Mouse (Mus musculus): ENCODE data around the gene Zfyve9. TPM values are rescaled to one million over a fixed set of nuclear protein-coding genes. Genes with fewer than 3 reads are reported as not detected.

Zfyve9 gene
- polyA plus RNA-seq, 1 experiment from 2014 or later = 4.0 TPM

DNA sequence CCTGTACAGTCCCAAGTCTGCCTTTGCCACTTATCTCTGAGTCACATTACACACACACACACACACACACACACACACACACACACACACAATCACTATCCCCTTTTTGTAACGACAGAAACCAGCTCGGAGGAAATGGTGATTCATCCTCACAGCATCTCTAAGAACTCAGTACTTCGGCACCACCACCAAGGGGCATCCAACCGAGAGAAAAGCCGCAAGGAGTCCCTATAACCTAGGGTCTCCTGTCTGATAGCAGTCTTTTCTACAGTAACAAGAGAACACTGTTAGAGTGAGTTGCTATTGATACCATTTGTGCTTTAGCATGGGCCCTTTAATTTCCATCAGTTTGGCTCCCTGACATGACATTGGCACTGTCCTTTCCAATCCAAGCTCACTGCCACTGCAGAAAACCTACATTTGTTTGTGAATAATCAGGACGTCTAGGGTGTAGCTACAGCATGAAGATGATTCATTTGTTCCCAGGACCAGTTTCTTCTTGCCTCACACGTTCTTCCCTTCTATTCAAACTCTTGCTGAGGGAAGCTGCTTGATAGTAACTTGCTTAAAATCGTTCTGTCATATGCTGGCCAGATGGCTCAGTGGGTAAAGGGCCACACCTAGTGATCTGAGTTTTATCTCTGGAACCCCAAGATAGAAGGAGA is 2.0 kb upstream of the Zfyve9 start:
- TF ChIP-seq EP300 (IDR thresholded peaks at IDR 0.05) (no peak), CTCF (IDR thresholded peaks at IDR 0.05) (no peak)
- WGBS = 32% methylated on average over 8 of the region's 8 CpGs
- no peak for ATAC-seq

DNA sequence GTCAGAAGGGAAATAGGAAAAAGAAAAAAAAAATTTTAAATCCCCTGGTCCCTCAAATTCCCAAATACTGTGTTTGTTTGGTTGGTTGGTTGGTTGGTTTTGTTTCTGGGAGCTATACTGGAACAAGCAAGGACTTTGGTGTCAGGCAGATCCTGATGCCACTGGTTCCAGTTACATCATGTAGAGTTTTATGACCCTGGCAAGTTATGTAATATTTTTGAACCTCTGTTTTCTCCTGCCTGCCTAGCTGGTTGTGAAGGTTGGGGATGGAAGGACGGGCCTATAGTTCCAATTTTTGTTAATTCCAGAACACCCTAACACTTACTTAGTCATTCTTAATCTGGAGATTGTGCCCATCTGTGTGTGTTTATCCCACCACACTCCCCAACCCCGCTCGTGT is 998 bp upstream of the Zfyve9 start:
- Histone ChIP-seq H3K27ac (ENCODE audit: low read length) (0 out of 2 replicates have a peak overlapping the region, but pooled peaks have one; percentile 97), H3K9me3 (ENCODE audit: low read length) (no peaks in the 10 kb centered on the region), H3K9ac (replicated peaks; ENCODE audit: low read depth) (no peak overlapping the region), H3K4me2 (replicated peaks; ENCODE audit: low read depth, low read length) (no peak overlapping the region), H3K36me3 (ENCODE audit: insufficient read depth, low read length) (no peaks in the 10 kb centered on the region), H3K4me1 (ENCODE audit: insufficient read depth, low read depth, low read length) (no peaks in the 10 kb centered on the region; the same call in 1 of the 2 replicates), H3K4me3 (ENCODE audit: low read depth, low read length) (peak overlapping the region; percentile 94; the same call in 1 of the 2 replicates), H3K27me3 (replicated peaks; ENCODE audit: insufficient read depth, low read length) (no peaks in the 10 kb centered on the region)
- DNase-seq (ENCODE audit: low spot score) (peak; percentile 27), ATAC-seq (no peak)
- TF ChIP-seq CTCF (IDR thresholded peaks at IDR 0.05) (no peak), EP300 (IDR thresholded peaks at IDR 0.05) (no peak)
- WGBS = 35% methylated on average over 3 of the region's 3 CpGs

More for the DNA sequence above, 2.0 kb upstream of the Zfyve9 start:
- no peak for DNase-seq (ENCODE audit: low spot score)
- no peaks in the 10 kb centered on the region for H3K27me3 ChIP-seq (replicated peaks; ENCODE audit: insufficient read depth, low read length)
- no peaks in the 10 kb centered on the region for H3K36me3 ChIP-seq (ENCODE audit: insufficient read depth, low read length)
- H3K27ac ChIP-seq (ENCODE audit: low read length) = no peak overlapping the region
- H3K9ac ChIP-seq (replicated peaks; ENCODE audit: low read depth) = no peak overlapping the region
- no peaks in the 10 kb centered on the region; the same call in 1 of the 2 replicates for H3K4me1 ChIP-seq (ENCODE audit: insufficient read depth, low read depth, low read length)
- H3K4me2 ChIP-seq (replicated peaks; ENCODE audit: low read depth, low read length) = no peak overlapping the region
- no peak overlapping the region for H3K4me3 ChIP-seq (ENCODE audit: low read depth, low read length)
- no peaks in the 10 kb centered on the region for H3K9me3 ChIP-seq (ENCODE audit: low read length)

DNA sequence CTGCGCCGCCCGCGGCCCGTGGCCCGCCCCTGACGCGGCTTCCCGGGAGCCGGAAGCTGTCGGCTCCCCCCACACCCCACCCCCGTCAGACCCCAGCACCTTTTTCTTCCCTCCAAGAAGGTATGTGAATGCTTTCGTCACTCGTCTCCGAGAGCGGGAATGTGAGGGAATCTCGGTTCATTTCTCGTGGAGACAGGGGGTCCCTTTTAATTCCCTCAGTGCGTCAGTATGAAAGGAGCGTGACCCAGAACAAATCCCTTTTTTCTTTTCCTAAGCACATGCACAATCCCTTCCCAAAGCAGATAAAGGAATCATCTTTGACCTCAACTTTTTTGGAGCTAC is 237 bp upstream of the Zfyve9 start:
- ATAC-seq = no peak

DNA sequence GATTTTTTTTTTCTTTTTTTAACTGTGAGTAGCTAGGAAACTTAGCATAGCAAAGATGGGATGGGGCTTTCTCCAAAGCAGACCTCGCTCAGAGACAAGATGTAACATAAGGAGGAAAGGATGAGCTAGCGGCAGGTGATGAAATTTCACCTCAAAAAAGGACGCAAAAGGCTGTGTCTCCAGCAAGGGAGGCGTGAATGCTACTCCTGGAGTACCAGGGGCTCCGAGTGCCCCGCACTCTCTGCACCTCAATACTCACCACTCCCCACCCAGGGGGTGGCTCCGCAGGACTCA is 888 bp downstream of the Zfyve9 start:
- Histone ChIP-seq H3K4me2 (replicated peaks; ENCODE audit: low read depth, low read length) (peak overlapping the region; percentile 90), H3K9ac (replicated peaks; ENCODE audit: low read depth) (peak overlapping the region; percentile 96), H3K27ac (ENCODE audit: low read length) (peak overlapping the region; percentile 97), H3K9me3 (ENCODE audit: low read length) (no peaks in the 10 kb centered on the region), H3K36me3 (ENCODE audit: insufficient read depth, low read length) (no peaks in the 10 kb centered on the region), H3K4me1 (ENCODE audit: insufficient read depth, low read depth, low read length) (no peaks in the 10 kb centered on the region; the same call in 1 of the 2 replicates), H3K27me3 (replicated peaks; ENCODE audit: insufficient read depth, low read length) (no peaks in the 10 kb centered on the region), H3K4me3 (ENCODE audit: low read depth, low read length) (peak overlapping the region; percentile 94)
- TF ChIP-seq EP300 (IDR thresholded peaks at IDR 0.05) (no peak), CTCF (IDR thresholded peaks at IDR 0.05) (no peak)
- no peak for ATAC-seq
- WGBS = 0% methylated on average over 7 of the region's 7 CpGs
- DNase-seq (ENCODE audit: low spot score) = no peak

More for the DNA sequence above, 237 bp upstream of the Zfyve9 start:
- Histone ChIP-seq H3K27ac (ENCODE audit: low read length) (peak overlapping the region; percentile 97), H3K4me1 (ENCODE audit: insufficient read depth, low read depth, low read length) (no peaks in the 10 kb centered on the region; the same call in 1 of the 2 replicates), H3K9me3 (ENCODE audit: low read length) (no peaks in the 10 kb centered on the region), H3K27me3 (replicated peaks; ENCODE audit: insufficient read depth, low read length) (no peaks in the 10 kb centered on the region), H3K4me3 (ENCODE audit: low read depth, low read length) (peak overlapping the region; percentile 94), H3K4me2 (replicated peaks; ENCODE audit: low read depth, low read length) (peak overlapping the region; percentile 90), H3K9ac (replicated peaks; ENCODE audit: low read depth) (peak overlapping the region; percentile 96), H3K36me3 (ENCODE audit: insufficient read depth, low read length) (no peaks in the 10 kb centered on the region)
- DNase-seq (ENCODE audit: low spot score) = no peak
- TF ChIP-seq EP300 (IDR thresholded peaks at IDR 0.05) = no peak
- no peak for TF ChIP-seq CTCF (IDR thresholded peaks at IDR 0.05)
- WGBS = under 1% methylated on average over 19 of the region's 20 CpGs

DNA sequence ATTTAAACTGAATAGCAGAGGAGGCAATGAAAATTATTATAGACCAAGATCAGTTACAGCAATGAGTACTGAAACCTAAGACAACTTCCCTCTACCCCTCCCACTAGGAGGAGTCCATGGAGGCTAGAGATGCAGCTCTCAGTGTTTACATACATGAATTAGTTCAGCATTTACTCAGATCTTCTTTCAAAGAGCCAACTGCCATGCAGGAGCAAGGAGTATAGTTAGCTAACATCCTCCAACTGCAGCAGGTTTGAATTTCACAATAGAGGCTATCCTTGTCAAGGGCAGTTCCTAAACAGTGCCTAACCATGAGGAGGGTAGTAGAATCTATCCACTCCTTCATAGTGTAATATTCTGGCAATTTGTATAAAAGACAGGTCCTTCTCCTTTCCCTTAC is 12.1 kb downstream of the Zfyve9 start:
- H3K27me3 ChIP-seq (replicated peaks; ENCODE audit: insufficient read depth, low read length) = no peaks in the 10 kb centered on the region
- H3K4me1 ChIP-seq (ENCODE audit: insufficient read depth, low read depth, low read length) = no peaks in the 10 kb centered on the region
- TF ChIP-seq EP300 (IDR thresholded peaks at IDR 0.05) = no peak
- no peak for TF ChIP-seq CTCF (IDR thresholded peaks at IDR 0.05)
- no peak for ATAC-seq
- no peaks in the 10 kb centered on the region for H3K9me3 ChIP-seq (ENCODE audit: low read length)
- no peak overlapping the region for H3K4me2 ChIP-seq (replicated peaks; ENCODE audit: low read depth, low read length)
- H3K36me3 ChIP-seq (ENCODE audit: insufficient read depth, low read length) = no peaks in the 10 kb centered on the region
- no peak overlapping the region for H3K9ac ChIP-seq (replicated peaks; ENCODE audit: low read depth)
- DNase-seq (ENCODE audit: low spot score) = no peak
- no peak overlapping the region for H3K27ac ChIP-seq (ENCODE audit: low read length)
- no peak overlapping the region for H3K4me3 ChIP-seq (ENCODE audit: low read depth, low read length)

DNA sequence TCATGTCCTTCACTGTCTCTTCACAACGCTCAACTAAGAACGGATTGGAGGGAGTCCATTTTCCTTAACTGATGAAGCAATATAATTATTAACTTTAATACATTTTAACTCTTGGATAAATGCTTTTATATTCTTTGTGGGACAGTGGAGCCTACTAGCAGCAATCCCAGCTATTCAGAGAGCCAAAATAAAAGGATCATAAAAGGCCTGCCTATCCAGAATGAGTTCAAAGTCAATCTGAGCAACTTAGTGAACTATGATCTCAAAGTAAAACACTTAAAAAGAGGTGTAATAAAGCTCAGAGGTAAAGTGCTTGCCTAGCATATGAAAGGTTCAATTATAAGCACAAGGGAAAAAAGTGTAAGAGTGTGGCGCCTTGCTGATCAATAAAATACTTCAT is 21.0 kb downstream of the Zfyve9 start:
- ATAC-seq = no peak
- H3K36me3 ChIP-seq (ENCODE audit: insufficient read depth, low read length) = no peaks in the 10 kb centered on the region
- H3K4me1 ChIP-seq (ENCODE audit: insufficient read depth, low read depth, low read length) = no peaks in the 10 kb centered on the region
- H3K27ac ChIP-seq (ENCODE audit: low read length) = no peak overlapping the region
- TF ChIP-seq EP300 (IDR thresholded peaks at IDR 0.05) = no peak
- TF ChIP-seq CTCF (IDR thresholded peaks at IDR 0.05) = no peak
- no peaks in the 10 kb centered on the region for H3K9me3 ChIP-seq (ENCODE audit: low read length)
- no peak overlapping the region for H3K4me2 ChIP-seq (replicated peaks; ENCODE audit: low read depth, low read length)
- no peak overlapping the region for H3K9ac ChIP-seq (replicated peaks; ENCODE audit: low read depth)
- DNase-seq (ENCODE audit: low spot score) = no peak
- 91% methylated on average over 3 of the region's 3 CpGs for WGBS
- no peak overlapping the region for H3K4me3 ChIP-seq (ENCODE audit: low read depth, low read length)
- no peaks in the 10 kb centered on the region for H3K27me3 ChIP-seq (replicated peaks; ENCODE audit: insufficient read depth, low read length)
